Mouse (Mus musculus) frontal cortex, postnatal 36 days (tissue): ENCODE results near the gene Gm36079.
"Not testable (repeated sequence)": the region's sequence is repeated elsewhere in the genome, so short reads cannot be mapped to it uniquely, and the experiment has no call there.

Experiments used
- DNase-seq, 2 experiments: peaks; one replicate each; pipeline ENCODE4 v3.0.0; 2022; ENCODE audit warnings: low spot score in 2 of 2

The Gm36079 gene

GRCm38 (mm10) chr13:120021477-120021876 lies 5.3 kb downstream of the Gm36079 start:
- DNase-seq: not testable (repeated sequence)

DNA sequence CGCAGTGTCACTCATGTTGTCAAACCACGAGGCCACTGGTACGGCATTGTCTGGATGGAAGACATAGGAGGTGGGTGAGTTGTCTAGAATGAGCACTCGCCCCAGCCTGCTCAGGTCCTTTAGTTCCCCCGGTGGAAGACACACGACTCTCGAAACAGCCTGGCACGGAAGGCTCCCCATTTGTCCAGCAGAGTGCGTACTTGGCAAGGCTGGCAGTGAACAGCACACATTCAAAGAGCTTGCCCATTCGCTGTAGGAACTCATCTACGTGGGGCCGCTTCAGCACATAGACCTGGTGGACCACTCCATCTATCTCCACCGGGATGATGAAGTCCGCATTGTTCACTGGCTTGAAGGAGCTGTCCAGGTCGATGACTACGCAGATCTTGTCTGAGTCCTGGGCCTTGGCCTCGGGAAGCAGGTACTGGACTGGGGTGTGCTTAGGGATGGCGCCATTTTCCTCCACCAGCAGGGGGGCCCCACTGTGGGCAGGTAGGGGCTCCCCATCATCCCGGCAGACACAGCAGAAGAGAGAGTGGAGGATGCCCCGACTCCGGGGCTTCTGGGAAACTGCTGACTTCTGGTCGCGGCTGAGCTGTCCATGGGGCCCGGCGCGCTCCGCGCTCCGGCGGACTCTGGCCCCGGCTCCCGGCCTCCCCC lies 11.3 kb downstream of the Gm36079 start:
- DNase-seq: not testable (repeated sequence)

- not testable (repeated sequence) for DNase-seq
Measured at GRCm38 (mm10) chr13:120013962-120014361, 12.8 kb downstream of the Gm36079 start.

- not testable (repeated sequence) for DNase-seq
Measured at GRCm38 (mm10) chr13:120013544-120013943, 13.3 kb downstream of the Gm36079 start.

DNA sequence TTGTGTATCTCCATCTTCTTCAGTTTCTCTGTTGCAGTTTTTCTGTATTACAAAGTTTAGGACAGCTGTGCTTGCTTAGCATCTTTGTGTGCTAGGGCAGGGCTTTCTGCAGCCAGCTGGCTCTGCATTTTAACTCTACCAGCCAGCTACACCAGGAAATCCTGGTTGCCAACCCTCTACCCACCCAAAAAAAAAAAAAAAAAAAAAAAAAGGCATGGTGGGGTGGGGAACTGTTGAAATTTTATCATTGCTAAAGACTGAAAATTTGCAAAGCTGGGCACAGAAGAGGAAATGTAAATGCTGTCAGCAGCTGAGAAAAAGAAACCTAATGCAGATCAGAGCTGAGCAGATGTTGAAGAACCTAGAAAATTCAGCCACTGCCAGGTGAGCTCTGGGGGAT lies 16.7 kb downstream of the Gm36079 start:
- not testable (repeated sequence) for DNase-seq

DNA sequence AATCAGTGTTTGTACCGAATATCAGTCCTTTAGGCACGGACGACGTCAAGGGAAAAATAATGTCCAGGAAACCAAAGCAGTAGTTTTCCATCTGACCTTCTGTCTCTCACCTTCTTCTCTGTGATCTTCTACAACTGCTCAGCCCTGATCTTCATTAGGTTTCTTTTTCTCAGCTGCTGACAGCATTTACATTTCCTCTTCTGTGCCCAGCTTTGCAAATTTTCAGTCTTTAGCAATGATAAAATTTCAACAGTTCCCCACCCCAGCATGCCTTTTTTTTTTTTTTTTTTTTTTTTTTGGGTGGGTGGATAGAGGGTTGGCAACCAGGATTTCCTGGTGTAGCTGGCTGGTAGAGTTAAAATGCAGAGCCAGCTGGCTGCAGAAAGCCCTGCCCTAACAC lies 27.6 kb downstream of the Gm36079 start:
- DNase-seq: not testable (repeated sequence)

GRCm38 (mm10) chr13:119998442-119999086 lies 28.2 kb downstream of the Gm36079 start:
- DNase-seq: not testable (repeated sequence)

- not testable (repeated sequence) for DNase-seq
Measured at GRCm38 (mm10) chr13:119991917-119992496, 34.8 kb downstream of the Gm36079 start.

DNA sequence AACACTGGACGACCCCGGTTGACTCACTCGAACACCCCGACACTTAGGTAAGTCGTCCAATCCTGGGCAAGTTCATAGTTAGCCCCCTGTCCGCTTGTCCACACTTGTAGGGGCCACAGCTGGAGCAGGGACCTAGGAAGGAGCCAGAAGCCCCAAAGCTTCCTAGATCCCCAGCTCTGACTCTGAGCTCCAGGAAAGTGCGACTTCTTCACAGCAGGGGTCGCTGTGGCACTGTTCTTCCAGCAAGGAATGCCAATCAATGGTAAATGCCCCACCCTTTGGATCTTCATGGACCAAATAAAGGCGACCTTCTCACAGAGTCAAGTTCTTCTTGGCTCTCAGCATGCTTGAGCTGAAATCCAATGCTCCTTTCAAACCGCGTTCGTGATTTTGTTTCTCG lies 35.5 kb downstream of the Gm36079 start:
- DNase-seq: not testable (repeated sequence)
